Mouse (Mus musculus) midbrain, postnatal 0 days (tissue): Measurements from ENCODE around the gene Ccr6. TPM values are rescaled to one million over a fixed set of nuclear protein-coding genes. Genes with fewer than 3 reads are reported as not detected.

ENCODE experiments used
- ATAC-seq: fragments of 200-750 bp; cut with Nextera tagmentation; 2 replicates; pipeline ENCODE4 v1.8.0; 2017; ENCODE audit warnings: moderate number of reproducible peaks, mild to moderate bottlenecking, moderate TSS enrichment, moderate library complexity; ENCODE audit not compliant: low FRiP score
- DNase-seq: peaks from one replicate; pipeline ENCODE4 v3.0.0-alpha.2; 2015; ENCODE audit warnings: low spot score
- H3K27ac ChIP-seq: fragments of 300-500 bp; sonication (generic); 2 replicates; pipeline ENCODE4 v1.5.1; 2014; ENCODE audit warnings: low read depth, mild to moderate bottlenecking, low read length, mixed read lengths
- H3K27me3 ChIP-seq: fragments of 300-500 bp; sonication (generic); 2 replicates; pipeline ENCODE4 v1.6.1; 2014; ENCODE audit warnings: low read length, control low read depth, mixed read lengths; ENCODE audit not compliant: insufficient read depth
- H3K36me3 ChIP-seq: fragments of 300-500 bp; sonication (generic); 2 replicates; pipeline ENCODE4 v1.6.1; 2014; ENCODE audit warnings: low read length, control low read depth, mixed read lengths; ENCODE audit not compliant: insufficient read depth
- H3K4me1 ChIP-seq: fragments of 300-500 bp; sonication (generic); 2 replicates; pipeline ENCODE4 v1.6.1; 2014; ENCODE audit warnings: mild to moderate bottlenecking, control low read depth, antibody characterized with exemption, low read length, mixed read lengths; ENCODE audit not compliant: insufficient read depth
- H3K4me2 ChIP-seq: fragments of 300-500 bp; sonication (generic); 2 replicates; pipeline ENCODE4 v1.6.1; 2014; ENCODE audit warnings: low read depth, mild to moderate bottlenecking, low read length, mixed read lengths; ENCODE audit not compliant: poor library complexity, severe bottlenecking
- H3K4me3 ChIP-seq: fragments of 300-500 bp; sonication (generic); 2 replicates; pipeline ENCODE4 v1.5.1; 2014; ENCODE audit warnings: low read depth, mild to moderate bottlenecking, low read length, moderate library complexity
- H3K9ac ChIP-seq: fragments of 300-500 bp; sonication (generic); replicated peaks from 2 replicates; pipeline ENCODE4 v1.6.1; 2014; ENCODE audit warnings: mild to moderate bottlenecking, low read length, moderate library complexity, mixed read lengths; ENCODE audit not compliant: poor library complexity, severe bottlenecking
- H3K9me3 ChIP-seq: fragments of 300-500 bp; sonication (generic); 2 replicates; pipeline ENCODE4 v1.6.1; 2016; ENCODE audit warnings: low read length, control low read depth
- CTCF ChIP-seq: IDR thresholded peaks from 2 replicates; pipeline ENCODE4 v1.5.1; 2016; ENCODE audit warnings: antibody characterized with exemption, mild to moderate bottlenecking
- WGBS: fragments of 180-500 bp; shearing (Covaris S2); extraction: QIAGEN DNeasy Blood & Tissue Kit; methylation state at CpG from one replicate; pipeline ENCODE4 v1.1.7; 2014; 5-methylcytosine and 5-hydroxymethylcytosine counted together
- polyA plus RNA-seq: library from polyadenylated mRNA; unstranded; fragments of >200 nt; fragmentation: Nextera tagmentation; extraction: Ambion mirVana; gene quantifications from 2 replicates; pipeline ENCODE4 v1.2.1, GENCODE M21; 2015
- total RNA-seq: library from RNA; depleted of rRNA; stranded (reverse); fragments of >200 nt; gene quantifications from 2 replicates; pipeline ENCODE4 v1.2.3, GENCODE M21; 2014

Ccr6 gene
- total and polyA plus RNA-seq, 2 experiments from 2014 or later = not detected

DNA sequence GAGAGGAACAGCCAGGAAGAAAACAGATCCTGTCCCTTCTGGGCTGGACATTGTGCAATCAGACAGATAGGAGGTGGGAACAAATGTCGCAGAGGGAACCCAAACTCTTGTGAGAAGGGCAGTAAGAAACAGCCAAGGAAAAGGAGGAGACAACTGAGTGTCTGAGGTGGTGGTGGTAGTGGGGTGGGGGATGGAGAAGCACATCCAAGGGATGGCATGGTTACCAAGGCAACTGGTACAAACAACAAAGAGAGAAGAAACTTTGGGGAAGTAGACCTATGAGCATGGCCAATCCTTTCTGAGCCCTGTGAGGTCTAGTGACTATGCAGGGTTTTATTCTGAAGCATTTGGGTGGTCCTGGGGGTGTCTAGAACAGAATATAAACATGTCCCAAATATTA is 21.5 kb upstream of the Ccr6 start:
- 96% methylated on average over 1 of the region's 1 CpGs for WGBS
- Histone ChIP-seq H3K27me3 (no peaks in the 10 kb centered on the region), H3K4me3 (no peak overlapping the region), H3K4me2 (no peak overlapping the region), H3K9ac (no peak overlapping the region), H3K9me3 (no peaks in the 10 kb centered on the region), H3K4me1 (no peaks in the 10 kb centered on the region), H3K36me3 (no peaks in the 10 kb centered on the region), H3K27ac (no peak overlapping the region)
- ATAC-seq (no peak), DNase-seq (no peak)
- TF ChIP-seq CTCF = no peak

DNA sequence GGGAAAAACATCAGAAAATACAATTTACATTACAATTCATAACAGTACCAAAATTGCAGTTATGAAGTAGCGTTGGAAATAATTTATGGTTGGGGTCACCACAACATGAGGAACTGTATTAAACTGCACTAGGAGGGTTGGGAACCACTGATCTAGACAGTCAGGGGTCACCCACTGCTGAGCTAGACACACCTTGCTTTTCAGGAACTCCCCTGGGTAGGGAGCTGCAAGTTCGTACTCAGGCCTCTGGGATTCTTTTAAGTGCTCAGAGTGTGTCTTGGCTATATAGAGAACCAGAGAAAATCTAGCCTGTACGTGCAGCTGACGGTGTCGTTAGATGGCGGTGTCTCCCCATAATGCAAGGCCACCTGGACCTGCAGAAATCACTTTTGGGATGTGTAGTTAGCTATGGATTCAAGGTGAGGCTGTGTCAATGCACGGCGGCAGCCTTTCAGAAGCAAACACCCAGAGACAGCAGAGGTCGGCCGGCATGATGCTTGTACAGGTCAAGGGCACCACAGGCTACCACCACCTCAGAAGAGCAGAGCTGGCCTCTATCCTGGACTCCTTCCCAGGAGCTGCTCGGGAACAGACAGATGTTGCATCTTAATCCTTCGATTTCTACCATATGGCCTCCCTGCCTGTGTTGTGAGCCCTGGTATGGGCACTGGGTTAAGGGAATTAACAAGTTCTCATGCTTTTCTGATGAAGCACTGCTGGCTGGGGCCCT is 20.7 kb upstream of the Ccr6 start:
- Histone ChIP-seq H3K4me1 (no peaks in the 10 kb centered on the region), H3K36me3 (no peaks in the 10 kb centered on the region), H3K9ac (no peak overlapping the region), H3K4me2 (no peak overlapping the region), H3K4me3 (no peak overlapping the region), H3K27me3 (no peaks in the 10 kb centered on the region), H3K9me3 (no peaks in the 10 kb centered on the region), H3K27ac (no peak overlapping the region)
- no peak for ATAC-seq
- no peak for DNase-seq
- 88% methylated on average over 12 of the region's 12 CpGs for WGBS
- no peak for TF ChIP-seq CTCF

DNA sequence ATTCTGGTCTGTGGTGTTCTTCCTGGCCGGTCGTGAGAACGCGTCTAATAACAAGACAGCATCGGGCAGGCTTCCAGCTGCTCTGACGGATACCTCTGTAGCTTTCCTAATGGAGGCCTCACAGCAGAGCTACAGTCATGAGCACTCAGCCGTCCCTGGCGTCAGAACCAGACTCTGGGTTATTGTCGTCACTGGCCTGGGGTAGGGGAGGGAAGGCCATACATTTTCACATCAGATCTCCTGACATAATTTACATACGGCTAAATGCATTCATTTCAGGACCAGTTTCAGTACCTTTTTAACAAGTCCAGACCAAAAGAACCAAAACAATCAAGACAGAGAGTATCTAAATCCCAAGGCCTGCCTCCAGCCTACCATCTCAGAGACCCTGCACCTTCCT is 12.6 kb upstream of the Ccr6 start:
- Histone ChIP-seq H3K4me1 (no peaks in the 10 kb centered on the region), H3K4me3 (no peak overlapping the region), H3K4me2 (no peak overlapping the region), H3K27me3 (no peaks in the 10 kb centered on the region), H3K27ac (no peak overlapping the region), H3K36me3 (no peaks in the 10 kb centered on the region), H3K9ac (no peak overlapping the region), H3K9me3 (no peaks in the 10 kb centered on the region)
- DNase-seq (no peak), ATAC-seq (no peak)
- no peak for TF ChIP-seq CTCF
- 86% methylated on average over 10 of the region's 10 CpGs for WGBS

DNA sequence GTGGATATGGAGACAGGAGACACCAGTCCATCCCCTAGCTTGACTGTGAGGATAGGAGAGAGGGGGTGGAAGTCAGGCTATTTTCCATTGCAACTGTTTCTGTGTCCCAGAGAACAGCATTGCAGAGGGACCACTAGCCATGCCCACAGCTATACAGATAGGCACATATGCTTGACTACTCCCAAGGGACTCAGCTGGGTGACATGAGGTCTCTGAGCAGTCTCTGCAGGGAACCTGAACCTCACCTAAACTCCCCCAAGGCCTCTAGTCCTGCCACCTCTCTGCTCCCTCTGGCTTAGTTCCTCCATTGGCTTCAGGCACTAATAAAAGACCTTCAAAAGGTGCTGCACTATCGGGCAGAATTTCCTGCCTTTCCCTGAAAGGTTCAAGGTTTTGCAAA is 11.8 kb upstream of the Ccr6 start:
- Histone ChIP-seq H3K4me2 (no peak overlapping the region), H3K27ac (no peak overlapping the region), H3K9me3 (no peaks in the 10 kb centered on the region), H3K36me3 (no peaks in the 10 kb centered on the region), H3K27me3 (no peaks in the 10 kb centered on the region), H3K9ac (no peak overlapping the region), H3K4me3 (no peak overlapping the region), H3K4me1 (no peaks in the 10 kb centered on the region)
- no peak for TF ChIP-seq CTCF
- ATAC-seq (no peak), DNase-seq (no peak)
- WGBS = 73% methylated on average over 1 of the region's 1 CpGs

DNA sequence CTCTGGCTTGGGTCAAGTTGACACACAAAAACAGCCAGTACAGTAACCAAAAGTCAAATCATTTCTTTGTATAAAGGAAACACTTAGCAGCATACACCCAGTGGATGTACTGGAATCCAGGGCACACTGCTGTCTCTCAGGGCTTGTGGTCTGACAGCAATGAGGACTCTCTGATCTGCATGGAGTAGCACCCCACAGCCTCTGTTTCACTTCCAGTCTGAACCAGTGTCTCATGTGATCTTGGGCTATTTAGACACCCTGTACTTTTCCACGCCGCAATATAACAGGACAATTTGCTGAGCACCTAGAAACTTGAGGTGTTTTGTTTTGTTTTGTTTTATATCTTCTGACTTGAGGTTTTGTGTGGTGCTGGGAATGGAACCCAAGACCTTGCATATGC is 10.7 kb upstream of the Ccr6 start:
- DNase-seq = no peak
- Histone ChIP-seq H3K27ac (no peak overlapping the region), H3K9me3 (no peaks in the 10 kb centered on the region), H3K36me3 (no peaks in the 10 kb centered on the region), H3K4me2 (no peak overlapping the region), H3K9ac (no peak overlapping the region), H3K4me1 (no peaks in the 10 kb centered on the region), H3K4me3 (no peak overlapping the region), H3K27me3 (no peaks in the 10 kb centered on the region)
- TF ChIP-seq CTCF = no peak
- no peak for ATAC-seq
- WGBS = 95% methylated on average over 2 of the region's 2 CpGs

DNA sequence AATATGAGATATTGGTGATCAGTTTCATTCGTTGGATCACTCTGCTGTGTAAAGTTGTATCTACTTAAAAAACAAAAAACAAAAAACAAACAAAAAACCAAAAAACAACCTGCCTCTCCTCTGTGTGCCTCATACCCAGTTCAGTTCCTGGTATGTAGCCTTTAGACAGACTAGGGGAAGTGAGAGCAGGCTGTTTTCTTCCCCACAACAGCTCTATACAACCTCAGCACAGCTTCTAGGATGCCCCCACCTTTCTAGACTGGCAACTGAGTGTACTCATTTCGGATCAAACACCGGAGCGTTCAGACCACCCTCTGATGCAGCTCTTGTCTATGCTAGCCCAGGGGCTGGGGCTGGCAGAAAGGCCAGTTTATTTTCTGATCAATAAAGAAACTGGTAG is 10.1 kb upstream of the Ccr6 start:
- no peak overlapping the region for H3K9ac ChIP-seq
- no peaks in the 10 kb centered on the region for H3K27me3 ChIP-seq
- 75% methylated on average over 4 of the region's 4 CpGs for WGBS
- H3K4me3 ChIP-seq = no peak overlapping the region
- H3K27ac ChIP-seq = no peak overlapping the region
- no peak for DNase-seq
- TF ChIP-seq CTCF = no peak
- H3K9me3 ChIP-seq = no peaks in the 10 kb centered on the region
- no peak for ATAC-seq
- H3K4me1 ChIP-seq = no peaks in the 10 kb centered on the region
- H3K36me3 ChIP-seq = no peaks in the 10 kb centered on the region
- H3K4me2 ChIP-seq = no peak overlapping the region
